10 mouse cellular contexts compared by ENCODE assay signal in the genomic region with DNA sequence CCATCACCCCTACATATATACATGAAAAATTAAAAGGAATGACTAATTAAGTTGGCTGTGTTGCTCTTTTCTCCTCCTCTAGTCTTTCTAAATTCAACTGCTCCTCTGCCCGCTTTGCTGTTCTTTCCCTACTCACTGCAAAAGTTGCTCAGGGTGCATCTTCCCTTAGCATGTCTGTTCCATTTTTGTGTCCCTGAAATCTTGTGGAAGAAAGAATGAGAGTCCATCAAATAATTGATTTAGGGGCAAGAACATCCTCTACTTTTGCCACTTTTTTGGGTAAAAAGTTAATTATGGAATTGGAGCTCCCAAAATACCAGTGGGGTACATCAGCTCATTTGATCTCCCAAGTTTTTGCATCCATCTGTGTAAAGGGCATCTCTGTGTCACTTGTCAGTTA.
DNase-seq lines count a peak whose midpoint lies in the region; ATAC-seq and TF ChIP-seq lines count a peak whose summit lies in the region.
"Had no signal": no experiment of that assay in that cellular context is flagged by ENCODE, and none has a peak within 500 bp of the region (broad histone marks: within the 10 kb centered on the region; RNA-seq: fewer than 3 reads in every experiment).

No protein-coding gene starts in this region.

- H3K4me3 ChIP-seq in intestine, embryonic 14.5 days (ENCODE audit: low read depth, low read length), result no peak overlapping the region
- H3K4me3 ChIP-seq in intestine, postnatal 0 days (ENCODE audit: low read depth, low read length), result no peak overlapping the region
- H3K4me3 ChIP-seq in embryonic facial prominence, embryonic 14.5 days (ENCODE audit: low read depth, low read length), result peak overlapping the region; percentile 37
- peak overlapping the region; percentile 64 for H3K4me3 ChIP-seq in hindbrain, embryonic 10.5 days
- H3K4me3 ChIP-seq in midbrain, embryonic 16.5 days (ENCODE audit: low read depth, low read length), result peak overlapping the region; percentile 65

- no peak for ATAC-seq in intestine, embryonic 14.5 days (replicated peaks; ENCODE audit: low FRiP score, low TSS enrichment, low read depth)
- ATAC-seq in intestine, postnatal 0 days, result no peak
- ATAC-seq in embryonic facial prominence, embryonic 14.5 days (ENCODE audit: low read depth), result no peak
- no peak for ATAC-seq in midbrain, embryonic 16.5 days

- no peaks in the 10 kb centered on the region for H3K36me3 ChIP-seq in intestine, embryonic 14.5 days (ENCODE audit: control insufficient read depth, insufficient read depth, low read length)
- no peaks in the 10 kb centered on the region for H3K36me3 ChIP-seq in intestine, postnatal 0 days (ENCODE audit: control insufficient read depth, insufficient read depth)
- no peaks in the 10 kb centered on the region for H3K36me3 ChIP-seq in embryonic facial prominence, embryonic 14.5 days (ENCODE audit: control insufficient read depth, insufficient read depth, low read length)
- H3K36me3 ChIP-seq in hindbrain, embryonic 10.5 days, result no peaks in the 10 kb centered on the region
- H3K36me3 ChIP-seq in midbrain, embryonic 16.5 days (ENCODE audit: control insufficient read depth, insufficient read depth, low read length), result no peaks in the 10 kb centered on the region
- H3K36me3 ChIP-seq: intestine, embryonic 15.5 days had no signal

- H3K9me3 ChIP-seq in intestine, embryonic 14.5 days (ENCODE audit: control insufficient read depth, low read length), result no peaks in the 10 kb centered on the region
- H3K9me3 ChIP-seq in intestine, postnatal 0 days (ENCODE audit: control insufficient read depth), result no peaks in the 10 kb centered on the region
- no peaks in the 10 kb centered on the region for H3K9me3 ChIP-seq in embryonic facial prominence, embryonic 14.5 days (ENCODE audit: control insufficient read depth, low read length)
- no peaks in the 10 kb centered on the region for H3K9me3 ChIP-seq in hindbrain, embryonic 10.5 days
- H3K9me3 ChIP-seq in midbrain, embryonic 16.5 days (replicated peaks; ENCODE audit: control insufficient read depth, low read length, poor library complexity, severe bottlenecking), result no peaks in the 10 kb centered on the region
- H3K9me3 ChIP-seq: intestine, embryonic 15.5 days had no signal

- TF ChIP-seq CTCF in intestine, postnatal 0 days (IDR thresholded peaks at IDR 0.05; ENCODE audit: low read depth), result no peak

- intact Hi-C loops in gastrocnemius, postnatal 36 days (cut with DNase I), result no loop called here

- no peaks in the 10 kb centered on the region for H3K27me3 ChIP-seq in intestine, embryonic 14.5 days (replicated peaks; ENCODE audit: control insufficient read depth, insufficient read depth, low read length)
- no peaks in the 10 kb centered on the region for H3K27me3 ChIP-seq in intestine, postnatal 0 days (replicated peaks; ENCODE audit: control insufficient read depth, insufficient read depth, low read length)
- no peaks in the 10 kb centered on the region for H3K27me3 ChIP-seq in embryonic facial prominence, embryonic 14.5 days (replicated peaks; ENCODE audit: control insufficient read depth, insufficient read depth, low read length)
- H3K27me3 ChIP-seq in hindbrain, embryonic 10.5 days (ENCODE audit: insufficient read depth, poor library complexity, severe bottlenecking), result peaks cover 3% of the 10 kb centered on the region; the same call in 1 of the 2 replicates
- no peaks in the 10 kb centered on the region for H3K27me3 ChIP-seq in midbrain, embryonic 16.5 days (ENCODE audit: control insufficient read depth, insufficient read depth, low read depth, low read length)
- H3K27me3 ChIP-seq: intestine, embryonic 15.5 days had no signal

- H3K4me2 ChIP-seq in intestine, embryonic 14.5 days (ENCODE audit: low read length), result peak overlapping the region; percentile 74; the same call in 1 of the 2 replicates
- H3K4me2 ChIP-seq in intestine, postnatal 0 days (replicated peaks; ENCODE audit: low read depth), result no peak overlapping the region
- peak overlapping the region; percentile 71 for H3K4me2 ChIP-seq in embryonic facial prominence, embryonic 14.5 days (ENCODE audit: low read depth, low read length)
- peak overlapping the region; percentile 61 for H3K4me2 ChIP-seq in midbrain, embryonic 16.5 days (ENCODE audit: low read length)

- H3K27ac ChIP-seq in intestine, embryonic 14.5 days (ENCODE audit: low read depth), result no peak overlapping the region
- H3K27ac ChIP-seq in intestine, postnatal 0 days (ENCODE audit: low read depth, low read length), result no peak overlapping the region
- no peak overlapping the region for H3K27ac ChIP-seq in embryonic facial prominence, embryonic 14.5 days (replicated peaks; ENCODE audit: low read depth, low read length)
- H3K27ac ChIP-seq in hindbrain, embryonic 10.5 days, result peak overlapping the region; percentile 95
- peak overlapping the region; percentile 95 for H3K27ac ChIP-seq in midbrain, embryonic 16.5 days (ENCODE audit: low read length)
- H3K27ac ChIP-seq: intestine, embryonic 15.5 days had no signal

- 70% methylated on average over 1 of the region's 1 CpGs for WGBS in intestine, embryonic 14.5 days
- WGBS in intestine, postnatal 0 days, result 76% methylated on average over 1 of the region's 1 CpGs
- WGBS in embryonic facial prominence, embryonic 14.5 days, result 62% methylated on average over 1 of the region's 1 CpGs
- WGBS in hindbrain, embryonic 10.5 days, result 52% methylated on average over 1 of the region's 1 CpGs
- WGBS in midbrain, embryonic 16.5 days, result 13% methylated on average over 1 of the region's 1 CpGs

- peaks cover 9% of the 10 kb centered on the region for H3K4me1 ChIP-seq in intestine, embryonic 14.5 days (replicated peaks; ENCODE audit: control insufficient read depth, insufficient read depth, low read length)
- H3K4me1 ChIP-seq in intestine, postnatal 0 days (replicated peaks; ENCODE audit: control insufficient read depth, insufficient read depth, low read length), result no peaks in the 10 kb centered on the region
- H3K4me1 ChIP-seq in embryonic facial prominence, embryonic 14.5 days (ENCODE audit: control insufficient read depth, insufficient read depth, low read length), result peaks cover 16% of the 10 kb centered on the region
- H3K4me1 ChIP-seq in hindbrain, embryonic 10.5 days (replicated peaks), result peaks cover 51% of the 10 kb centered on the region
- peaks cover 25% of the 10 kb centered on the region for H3K4me1 ChIP-seq in midbrain, embryonic 16.5 days (ENCODE audit: control insufficient read depth, insufficient read depth, low read length)

- no peak overlapping the region for H3K9ac ChIP-seq in intestine, embryonic 14.5 days (ENCODE audit: low read length)
- no peak overlapping the region for H3K9ac ChIP-seq in intestine, postnatal 0 days (ENCODE audit: low read depth, low read length)
- peak overlapping the region; percentile 15; the same call in 1 of the 2 replicates for H3K9ac ChIP-seq in embryonic facial prominence, embryonic 14.5 days (ENCODE audit: low read depth, low read length)
- H3K9ac ChIP-seq in midbrain, embryonic 16.5 days (ENCODE audit: low read depth, low read length), result peak overlapping the region; percentile 61
- H3K9ac ChIP-seq: intestine, embryonic 15.5 days had no signal

- DNase-seq in intestine, embryonic 14.5 days (ENCODE audit: low spot score), result no peak
- DNase-seq in embryonic facial prominence, embryonic 14.5 days (ENCODE audit: low spot score), result no peak
- no peak for DNase-seq in hindbrain, embryonic 10.5 days (ENCODE audit: low spot score)
- DNase-seq in urinary bladder, postnatal 36 days (ENCODE audit: low spot score in 2 of 2), result no peak
- DNase-seq in left cerebral cortex, adult 18-20 months (ENCODE audit: low spot score in 2 of 2), result no peak
- no peak for DNase-seq in gastrocnemius, postnatal 36 days
- DNase-seq: thymus, postnatal 25 days had no signal

Comparison
In these comparisons a context has a peak if more than half of its experiments do, and no peak if none do; other contexts are left out.
1. H3K27ac ChIP-seq: peak in hindbrain, embryonic 10.5 days (single experiment) and midbrain, embryonic 16.5 days (single experiment); none in intestine, embryonic 14.5 days (single experiment), intestine, postnatal 0 days (single experiment) and embryonic facial prominence, embryonic 14.5 days (single experiment).
2. H3K4me3 ChIP-seq: peak in embryonic facial prominence, embryonic 14.5 days (single experiment), hindbrain, embryonic 10.5 days (single experiment) and midbrain, embryonic 16.5 days (single experiment); none in intestine, embryonic 14.5 days (single experiment) and intestine, postnatal 0 days (single experiment).
3. H3K9ac ChIP-seq: peak in embryonic facial prominence, embryonic 14.5 days (single experiment) and midbrain, embryonic 16.5 days (single experiment); none in intestine, embryonic 14.5 days (single experiment) and intestine, postnatal 0 days (single experiment).